Mouse (Mus musculus): ENCODE data around the gene Hdx.

Hdx gene

DNA sequence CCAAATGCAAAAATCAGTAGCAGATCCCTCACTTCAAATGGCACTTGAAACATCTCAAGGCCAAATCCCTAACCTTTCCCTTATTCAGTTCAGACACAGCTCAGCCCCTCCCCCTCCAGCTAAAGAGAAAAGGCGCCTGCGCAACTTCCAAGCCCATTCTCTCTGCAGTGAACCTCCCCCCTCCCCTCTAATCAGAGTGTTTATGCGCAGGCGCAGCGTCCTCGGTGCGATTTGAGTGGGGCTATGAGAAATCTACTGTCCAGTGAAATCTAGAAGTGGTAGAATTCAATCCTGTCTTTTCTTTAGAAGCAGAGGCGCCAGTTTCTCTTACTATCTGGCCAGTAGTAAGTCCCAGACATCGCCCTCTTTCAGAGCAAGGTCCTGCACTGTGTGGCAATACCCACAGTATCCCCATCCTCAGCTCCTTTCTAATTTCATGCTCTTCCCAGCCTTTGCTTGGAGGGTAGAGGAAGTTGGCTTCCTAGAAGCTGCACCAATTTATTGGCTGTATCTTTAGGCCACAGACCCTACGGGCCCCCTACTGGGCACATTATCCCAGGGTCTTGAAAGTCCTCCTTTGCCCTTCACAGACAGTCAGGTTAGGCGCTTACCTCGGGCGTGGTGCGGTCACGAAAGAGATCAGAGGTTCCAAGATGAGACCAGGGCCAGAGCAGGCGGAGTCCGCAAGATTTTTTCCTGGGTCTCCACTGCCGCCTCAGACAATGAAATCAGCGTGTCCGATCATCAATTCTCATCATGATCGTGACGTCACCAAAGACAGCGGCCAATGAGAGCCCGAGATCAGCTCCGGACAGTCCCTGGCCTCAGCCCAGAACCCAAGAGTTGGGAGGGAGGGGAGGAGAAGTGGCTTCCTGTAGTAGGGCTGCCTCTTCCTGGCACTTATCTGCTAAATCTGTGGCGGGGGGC lies at the start of gene Hdx:
Hdx (minus strand) TSS at position 724 of the 927 bp plus-strand sequence.
- DNase-seq (ENCODE audit: low read depth in 2 of 2, low spot score in 2 of 2): no peak

DNA sequence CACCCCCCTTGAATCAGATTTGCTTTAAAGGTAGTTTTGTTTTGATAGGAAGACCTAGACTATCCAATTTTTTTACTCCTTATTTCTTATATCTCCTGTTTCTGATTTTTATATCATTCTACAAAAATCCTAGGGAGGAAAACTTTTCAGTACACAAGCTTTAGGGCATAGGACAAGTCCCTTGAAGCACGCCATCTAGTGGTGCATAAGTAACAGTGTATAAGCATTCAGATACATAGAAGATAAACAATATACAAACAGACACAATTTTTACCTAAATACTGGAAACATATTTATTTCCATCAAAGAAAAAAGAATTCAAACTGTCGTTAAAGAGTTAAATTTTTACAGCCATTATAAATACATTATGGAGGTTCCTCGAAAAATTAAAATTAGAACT lies 11.2 kb downstream of the Hdx start:
- no peak for DNase-seq (ENCODE audit: low read depth in 2 of 2, low spot score in 2 of 2)

DNA sequence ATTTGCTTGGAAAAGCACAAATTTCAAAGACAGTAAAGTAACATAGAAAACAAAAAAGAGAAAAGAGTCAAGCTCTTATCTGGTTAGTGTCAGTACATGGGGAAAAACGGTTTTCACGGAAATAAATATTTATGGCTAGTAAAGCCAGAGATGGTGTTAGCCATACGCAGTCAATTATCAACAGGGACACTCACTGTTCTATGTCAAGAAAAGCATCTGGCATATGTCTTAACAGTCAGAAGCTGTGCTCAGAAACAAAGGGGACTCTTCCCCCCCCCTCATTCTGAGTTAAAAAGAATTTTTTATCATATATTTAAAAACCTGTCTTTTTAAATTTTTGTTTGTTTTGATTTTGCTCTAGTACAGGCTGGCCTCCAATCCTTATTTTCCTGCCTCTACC lies 25.2 kb downstream of the Hdx start:
- DNase-seq (ENCODE audit: low read depth in 2 of 2, low spot score in 2 of 2): no peak

DNA sequence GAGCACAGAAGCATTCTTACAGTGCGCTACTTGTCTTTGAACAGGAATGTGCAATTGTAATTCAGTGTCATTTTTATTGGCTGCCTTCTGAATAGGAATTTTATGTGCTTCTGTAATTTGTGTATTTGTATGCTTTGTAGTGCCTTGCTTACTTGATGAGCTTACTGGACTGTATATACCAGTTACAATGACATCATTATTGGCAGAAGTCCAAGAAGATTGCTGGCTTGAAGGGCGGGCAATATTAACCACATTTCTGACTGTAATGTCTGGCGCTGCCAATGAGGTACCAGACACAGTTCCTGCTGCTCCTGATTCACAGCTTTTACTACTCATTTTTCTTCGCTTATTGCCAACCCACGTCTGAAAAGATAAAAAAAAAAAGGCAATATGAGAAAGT lies 36.5 kb downstream of the Hdx start:
- DNase-seq (ENCODE audit: low read depth in 2 of 2, low spot score in 2 of 2): no peak

DNA sequence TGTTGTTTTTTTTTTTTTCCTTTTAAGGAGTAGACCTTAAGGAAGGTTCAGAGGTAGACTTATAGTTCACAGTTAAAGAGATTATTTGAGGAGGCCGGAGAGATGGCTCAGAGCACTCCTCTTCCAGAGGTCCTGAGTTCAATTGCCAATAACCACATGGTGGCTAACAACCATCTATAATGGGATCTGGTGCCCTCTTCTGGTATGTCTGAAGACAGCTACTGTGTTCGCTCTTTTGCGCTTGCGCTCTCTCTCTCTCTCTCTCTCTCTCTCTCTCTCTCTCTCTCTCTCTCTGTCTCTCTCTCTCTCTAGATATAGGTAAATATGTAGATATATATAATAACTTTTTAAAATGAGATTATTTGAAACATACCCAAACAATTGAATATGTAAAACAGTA lies 38.2 kb downstream of the Hdx start:
- no peak for DNase-seq (ENCODE audit: low read depth in 2 of 2, low spot score in 2 of 2)

DNA sequence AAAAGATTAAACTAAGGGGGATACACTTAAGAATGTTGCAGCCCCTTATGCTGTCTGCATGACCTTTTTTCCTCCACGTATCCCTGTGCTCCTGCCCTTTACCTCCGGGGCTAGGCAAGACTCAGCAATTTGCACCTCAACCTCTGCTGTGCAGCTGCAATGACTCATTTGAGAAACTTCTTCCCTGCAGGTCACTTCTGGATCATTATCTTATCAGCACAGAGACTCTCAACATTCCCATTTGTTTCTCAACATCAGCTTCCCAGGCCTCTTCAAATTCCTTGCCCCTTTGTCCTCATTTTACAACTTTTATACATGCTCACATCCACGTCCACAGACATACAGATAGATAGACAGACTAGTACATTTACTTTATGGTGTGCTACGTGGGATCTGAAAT lies 51.9 kb downstream of the Hdx start:
- no peak for DNase-seq (ENCODE audit: low read depth in 2 of 2, low spot score in 2 of 2)

DNA sequence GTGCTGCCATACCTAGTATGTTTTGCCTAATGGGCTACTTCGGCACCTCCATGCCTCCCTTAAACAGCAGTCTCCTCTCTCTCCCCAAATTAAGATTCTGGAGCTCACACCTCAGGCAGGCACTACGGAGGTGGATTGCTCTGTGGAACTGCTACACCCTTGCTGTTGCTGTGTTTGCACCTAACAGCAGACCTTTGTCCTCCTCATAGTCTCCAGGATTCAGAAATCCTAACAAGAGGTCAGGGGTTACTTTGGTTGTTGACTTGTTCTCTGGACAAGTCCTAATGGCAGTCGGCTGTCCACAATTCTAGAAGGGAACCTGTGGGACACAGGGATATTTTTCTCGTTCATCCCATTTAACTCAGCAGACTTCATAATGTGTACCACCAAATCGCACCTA lies 56.3 kb downstream of the Hdx start:
- DNase-seq (ENCODE audit: low read depth in 2 of 2, low spot score in 2 of 2): no peak

DNA sequence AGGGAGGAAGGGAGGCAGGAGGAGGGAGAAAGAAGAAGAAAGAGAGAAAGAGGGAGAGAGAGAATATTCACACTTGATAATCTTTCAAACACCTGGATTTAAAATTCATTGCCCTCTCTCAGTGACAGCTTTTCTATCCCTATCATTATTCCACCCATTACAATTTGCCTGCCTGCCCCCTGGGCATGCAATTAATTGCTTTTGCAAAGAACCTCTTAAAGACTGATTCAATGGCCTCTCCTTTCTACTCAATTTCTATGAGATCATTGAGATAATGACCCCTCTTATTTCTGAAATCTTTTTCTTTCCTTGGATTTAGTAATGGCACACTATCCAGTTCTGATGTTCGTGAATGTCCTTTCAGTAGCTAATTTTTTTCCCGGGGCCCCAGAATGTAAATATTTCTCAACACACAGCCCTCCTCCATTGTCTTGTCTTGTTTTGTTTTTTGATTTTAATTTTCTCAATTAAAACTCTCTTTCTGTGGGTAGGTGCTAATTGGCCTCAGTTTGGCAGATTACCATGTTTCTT lies 99.2 kb downstream of the Hdx start:
- no peak for DNase-seq (ENCODE audit: low read depth in 2 of 2, low spot score in 2 of 2)

DNA sequence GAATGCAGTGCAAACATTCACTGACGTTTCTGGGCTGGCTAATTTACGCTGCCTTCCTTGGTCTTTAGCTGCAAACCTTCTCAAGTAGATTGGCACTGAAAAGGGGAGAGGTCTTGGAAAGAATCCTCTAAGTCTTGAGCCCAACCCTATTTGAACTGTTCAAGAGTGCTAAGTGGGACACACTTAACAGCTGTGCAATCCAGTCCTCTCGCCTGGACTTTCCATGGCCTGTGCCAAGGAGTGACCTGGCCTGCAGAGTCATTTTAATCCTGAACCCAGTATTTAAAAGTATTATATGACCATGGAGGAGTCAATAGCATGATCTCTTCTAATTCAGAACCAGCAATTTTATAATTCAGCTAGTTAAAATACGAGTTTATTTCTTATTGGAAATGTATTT lies 109.3 kb downstream of the Hdx start:
- no peak for DNase-seq (ENCODE audit: low read depth in 2 of 2, low spot score in 2 of 2)

DNA sequence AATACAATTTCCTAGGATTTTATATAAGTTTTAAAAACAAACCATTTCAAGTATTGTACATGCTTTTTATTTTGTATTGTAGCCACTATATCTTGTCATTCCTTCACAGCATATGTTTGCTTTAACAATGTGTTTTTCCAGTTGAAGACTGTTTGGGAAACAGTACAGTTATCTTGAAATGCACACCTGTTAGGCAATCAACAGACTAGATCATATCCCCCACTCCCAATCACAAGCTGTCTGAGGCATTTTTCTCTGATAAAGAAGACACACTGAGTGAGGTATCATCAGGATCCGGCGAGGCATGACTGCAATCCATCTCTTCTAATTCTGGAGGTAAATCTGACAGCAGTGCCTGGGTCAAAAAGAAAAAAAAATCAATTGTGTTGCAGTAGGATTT lies 119.8 kb downstream of the Hdx start:
- DNase-seq (ENCODE audit: low read depth in 2 of 2, low spot score in 2 of 2): no peak

DNA sequence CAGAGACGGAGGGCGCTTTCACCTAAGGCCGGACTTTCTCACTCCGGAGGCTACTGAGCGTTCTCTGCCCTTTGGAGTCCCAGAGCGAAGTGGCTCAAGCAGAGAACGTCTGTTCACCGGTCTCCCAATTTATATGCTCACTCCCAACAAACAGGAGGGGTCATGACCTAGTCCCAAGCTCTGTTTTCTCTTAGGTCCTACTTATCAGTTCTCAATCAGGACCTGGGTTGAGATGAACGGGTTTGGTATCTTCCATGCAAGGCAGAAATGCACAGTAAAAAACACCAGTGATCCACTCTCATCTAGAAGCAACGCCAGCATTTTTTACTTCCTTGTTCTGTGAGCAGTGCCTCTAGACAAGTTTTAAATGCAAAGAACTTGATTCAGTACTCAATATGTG lies 159.0 kb downstream of the Hdx start, which contains the start of gene Rps6ka6:
Rps6ka6 (minus strand) TSS at position 101 of the 400 bp plus-strand sequence.
- DNase-seq (ENCODE audit: low read depth in 2 of 2, low spot score in 2 of 2): no peak
